Mouse (Mus musculus): ENCODE measurements around the gene Gm14548. TPM values are rescaled to one million over a fixed set of nuclear protein-coding genes. Genes with fewer than 3 reads are reported as not detected.
"Not testable (repeated sequence)": the region's sequence is repeated elsewhere in the genome, so short reads cannot be mapped to it uniquely, and the experiment has no call there.

Gene Gm14548
- 0.44 TPM in 1 of 2 replicates, not detected in the other for polyA plus RNA-seq (2015; fragmentation: Nextera tagmentation; extraction: Ambion mirVana)

DNA sequence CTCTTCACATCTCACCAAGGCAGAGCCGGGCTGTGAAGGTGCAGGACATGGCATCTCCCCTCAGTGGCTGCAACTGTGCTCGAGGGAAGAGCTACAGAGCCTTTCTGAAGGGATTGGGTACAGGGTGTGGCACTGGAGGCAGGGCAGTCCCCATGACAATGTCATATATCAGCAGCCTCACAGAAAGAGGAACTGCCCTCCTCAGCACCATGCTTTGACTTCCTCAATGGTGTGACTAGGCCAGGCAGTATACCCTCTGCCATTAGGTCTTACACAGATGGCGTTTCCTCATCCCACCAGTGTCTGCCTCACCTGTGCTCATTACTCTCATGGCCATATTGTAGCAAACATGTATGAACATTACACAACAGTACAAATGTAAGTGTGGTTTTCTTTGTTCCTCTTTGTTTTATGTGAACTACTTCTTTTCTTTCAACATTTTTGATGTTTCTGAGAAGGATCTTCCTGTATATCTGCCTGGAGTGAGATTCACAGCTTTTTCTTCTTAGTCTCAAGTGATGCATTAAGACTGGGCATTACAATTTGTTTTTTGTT lies at the start of gene Gm14548:
Gene Gm14548 (minus strand): TSS at position 85 of the 555 bp plus-strand sequence.
- H3K36me3 ChIP-seq; H3K9ac ChIP-seq; H3K27me3 ChIP-seq; H3K9me3 ChIP-seq (replicated peaks); H3K4me2 ChIP-seq; H3K4me3 ChIP-seq; H3K27ac ChIP-seq; ATAC-seq (replicated peaks; ENCODE audit: insufficient number of reproducible peaks, insufficient read depth, low FRiP score, low read depth); H3K4me1 ChIP-seq (replicated peaks): not testable (repeated sequence)
- WGBS, result 50% methylated on average over 3 of the region's 3 CpGs

- no peak for ATAC-seq (replicated peaks; ENCODE audit: insufficient number of reproducible peaks, insufficient read depth, low FRiP score, low read depth)
- Histone ChIP-seq H3K9me3 (replicated peaks) (no peaks in the 10 kb centered on the region; the same call in 1 of the 2 replicates), H3K4me3 (no peak overlapping the region), H3K9ac (no peak overlapping the region), H3K27ac (no peak overlapping the region), H3K27me3 (no peaks in the 10 kb centered on the region), H3K36me3 (no peaks in the 10 kb centered on the region), H3K4me1 (replicated peaks) (no peaks in the 10 kb centered on the region), H3K4me2 (no peak overlapping the region)
- 55% methylated on average over 4 of the region's 4 CpGs for WGBS
These were observed 48.2 kb upstream of the Gm14548 start for GRCm38 (mm10) chr7:3946117-3946516.

- no peak for ATAC-seq (replicated peaks; ENCODE audit: insufficient number of reproducible peaks, insufficient read depth, low FRiP score, low read depth)
- 63% methylated on average over 3 of the region's 3 CpGs for WGBS
- Histone ChIP-seq H3K9ac (no peak overlapping the region), H3K4me2 (no peak overlapping the region), H3K27me3 (no peaks in the 10 kb centered on the region), H3K4me3 (no peak overlapping the region), H3K36me3 (no peaks in the 10 kb centered on the region), H3K9me3 (replicated peaks) (no peaks in the 10 kb centered on the region; the same call in 1 of the 2 replicates), H3K27ac (no peak overlapping the region), H3K4me1 (replicated peaks) (no peaks in the 10 kb centered on the region)
These were observed 43.0 kb upstream of the Gm14548 start for GRCm38 (mm10) chr7:3940915-3941314.

DNA sequence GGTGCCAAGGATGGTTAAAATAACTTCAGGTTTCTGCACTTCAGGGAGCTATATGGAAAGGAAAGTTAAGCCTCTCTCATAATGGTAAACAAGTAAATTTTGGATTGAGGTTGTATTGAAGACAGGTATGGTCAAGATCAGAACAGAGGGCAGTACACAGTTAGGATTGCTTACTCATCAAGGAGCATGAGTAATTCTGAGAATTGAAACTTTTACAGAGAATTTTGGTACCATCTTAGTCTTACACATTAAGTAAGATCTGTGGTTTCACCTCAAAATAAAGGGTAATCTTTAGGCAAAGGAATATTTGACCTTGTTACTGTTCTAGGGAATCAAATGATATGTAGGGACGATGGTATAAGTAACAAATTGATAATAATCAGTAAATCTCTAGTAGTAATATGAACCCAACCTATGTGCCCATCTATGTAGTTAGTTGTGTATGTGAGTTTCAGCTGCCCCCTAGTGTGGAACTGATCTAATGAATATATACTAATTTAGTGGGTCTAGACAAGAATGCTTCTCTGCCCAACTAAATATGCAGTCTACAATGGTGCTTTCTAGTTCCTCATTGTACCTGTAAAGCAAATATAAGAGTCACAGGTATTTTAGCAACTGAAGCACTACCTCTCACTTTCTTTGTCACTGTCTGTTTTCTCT lies 42.1 kb upstream of the Gm14548 start:
- ATAC-seq (replicated peaks; ENCODE audit: insufficient number of reproducible peaks, insufficient read depth, low FRiP score, low read depth), result no peak
- Histone ChIP-seq H3K4me2 (no peak overlapping the region), H3K27me3 (no peaks in the 10 kb centered on the region), H3K4me3 (no peak overlapping the region), H3K9me3 (replicated peaks) (no peaks in the 10 kb centered on the region; the same call in 1 of the 2 replicates), H3K36me3 (no peaks in the 10 kb centered on the region), H3K27ac (no peak overlapping the region), H3K9ac (no peak overlapping the region), H3K4me1 (replicated peaks) (no peaks in the 10 kb centered on the region)
- 52% methylated on average over 1 of the region's 1 CpGs for WGBS

DNA sequence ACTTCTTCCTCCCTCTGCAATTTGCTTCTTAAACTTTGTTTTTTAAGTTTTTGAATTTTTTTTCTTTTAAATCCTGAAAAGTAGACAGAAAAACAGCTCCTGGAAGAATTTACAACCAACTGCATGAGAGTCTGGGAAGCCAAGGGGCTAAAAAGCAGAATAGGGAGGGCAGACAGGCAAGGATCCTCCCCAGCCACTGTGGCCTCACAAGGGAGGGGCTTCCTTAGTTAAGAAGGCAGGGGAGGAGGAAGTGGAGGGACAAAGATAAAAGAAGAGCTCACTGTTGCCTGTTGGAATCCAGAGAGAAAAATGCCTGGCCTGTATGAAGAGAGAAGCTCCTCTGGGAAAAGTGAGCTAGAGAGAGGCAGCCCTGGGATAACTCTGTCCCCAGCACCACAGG lies 37.6 kb upstream of the Gm14548 start:
- not testable (repeated sequence) for H3K4me1 ChIP-seq (replicated peaks); H3K9ac ChIP-seq; ATAC-seq (replicated peaks; ENCODE audit: insufficient number of reproducible peaks, insufficient read depth, low FRiP score, low read depth); H3K36me3 ChIP-seq; H3K4me2 ChIP-seq; H3K27ac ChIP-seq; H3K9me3 ChIP-seq (replicated peaks); H3K27me3 ChIP-seq; H3K4me3 ChIP-seq

DNA sequence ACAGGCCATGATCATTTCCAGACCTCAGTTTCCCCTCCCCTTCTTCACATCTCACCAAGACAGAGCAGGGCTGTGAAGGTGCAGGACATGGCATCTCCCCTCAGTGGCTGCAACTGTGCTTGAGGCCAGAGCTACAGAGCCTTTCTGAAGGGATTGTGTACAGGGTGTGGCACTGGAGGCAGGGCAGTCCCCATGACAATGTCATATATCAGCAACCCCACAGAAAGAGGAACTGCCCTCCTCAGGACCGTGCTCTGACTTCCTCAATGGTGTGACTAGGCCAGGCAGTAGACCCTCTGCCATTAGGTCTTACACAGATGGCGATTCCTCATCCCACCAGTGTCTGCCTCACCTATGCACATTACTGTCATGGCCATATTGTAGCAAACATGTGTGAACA lies 17.5 kb upstream of the Gm14548 start, which contains the start of gene Lilra6:
Gene Lilra6 (minus strand): TSS at position 117 of the 400 bp plus-strand sequence.
- H3K4me2 ChIP-seq; H3K9ac ChIP-seq; H3K4me1 ChIP-seq (replicated peaks); H3K36me3 ChIP-seq; H3K9me3 ChIP-seq (replicated peaks); H3K27me3 ChIP-seq; H3K27ac ChIP-seq; H3K4me3 ChIP-seq; ATAC-seq (replicated peaks; ENCODE audit: insufficient number of reproducible peaks, insufficient read depth, low FRiP score, low read depth): not testable (repeated sequence)
- WGBS, result 57% methylated on average over 2 of the region's 2 CpGs

GRCm38 (mm10) chr7:3903704-3904103 lies 5.8 kb upstream of the Gm14548 start:
- WGBS, result 11% methylated on average over 1 of the region's 1 CpGs
- Histone ChIP-seq H3K9ac (no peak overlapping the region), H3K9me3 (replicated peaks) (no peaks in the 10 kb centered on the region), H3K27ac (no peak overlapping the region), H3K4me1 (replicated peaks) (no peaks in the 10 kb centered on the region), H3K4me3 (no peak overlapping the region), H3K27me3 (no peaks in the 10 kb centered on the region), H3K4me2 (no peak overlapping the region), H3K36me3 (no peaks in the 10 kb centered on the region)
- ATAC-seq (replicated peaks; ENCODE audit: insufficient number of reproducible peaks, insufficient read depth, low FRiP score, low read depth), result no peak

DNA sequence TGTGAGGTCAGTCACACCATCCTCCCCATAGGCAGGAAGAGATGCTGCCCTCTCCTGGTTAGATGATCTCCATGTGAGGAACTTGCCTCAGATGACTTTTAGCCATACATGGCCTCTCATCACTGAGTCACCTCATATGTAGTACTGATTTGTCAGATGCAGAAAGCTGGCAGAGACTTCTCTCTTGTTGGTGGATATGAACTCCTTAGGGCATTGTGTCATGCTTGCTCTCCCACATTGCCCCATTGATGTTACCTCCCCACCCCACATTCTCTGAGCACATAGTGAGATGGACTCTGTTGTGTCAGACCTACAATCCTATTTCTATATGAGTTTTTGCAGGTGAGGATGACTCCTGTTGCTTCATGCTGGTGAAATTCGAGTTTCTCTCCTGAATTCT lies 22.9 kb downstream of the Gm14548 start:
- not testable (repeated sequence) for ATAC-seq (replicated peaks; ENCODE audit: insufficient number of reproducible peaks, insufficient read depth, low FRiP score, low read depth); H3K9ac ChIP-seq; H3K4me2 ChIP-seq; H3K36me3 ChIP-seq; H3K4me1 ChIP-seq (replicated peaks); H3K4me3 ChIP-seq; H3K27ac ChIP-seq; H3K27me3 ChIP-seq; H3K9me3 ChIP-seq (replicated peaks)
- no CpG with 5 or more reads among the region's 1 CpGs for WGBS

DNA sequence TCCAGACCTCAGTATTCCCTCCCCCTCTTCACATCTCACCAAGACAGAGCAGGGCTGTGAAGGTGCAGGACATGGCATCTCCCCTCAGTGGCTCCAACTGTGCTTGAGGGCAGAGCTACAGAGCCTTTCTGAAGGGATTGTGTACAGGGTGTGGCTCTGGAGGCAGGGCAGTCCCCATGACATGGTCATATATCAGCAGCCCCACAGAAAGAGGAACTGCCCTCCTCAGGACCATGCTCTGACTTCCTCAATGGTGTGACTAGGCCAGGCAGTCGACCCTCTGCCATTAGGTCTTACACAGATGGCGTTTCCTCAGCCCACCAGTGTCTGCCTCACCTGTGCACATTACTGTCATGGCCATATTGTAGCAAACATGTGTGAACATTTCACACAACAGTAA lies 53.0 kb downstream of the Gm14548 start, which contains the start of gene Pira2:
Gene Pira2 (minus strand): TSS at position 101 of the 400 bp plus-strand sequence.
- not testable (repeated sequence) for H3K27ac ChIP-seq; H3K4me2 ChIP-seq; H3K4me3 ChIP-seq; H3K9me3 ChIP-seq (replicated peaks); H3K9ac ChIP-seq; ATAC-seq (replicated peaks; ENCODE audit: insufficient number of reproducible peaks, insufficient read depth, low FRiP score, low read depth); H3K27me3 ChIP-seq; H3K4me1 ChIP-seq (replicated peaks); H3K36me3 ChIP-seq
- no CpG with 5 or more reads among the region's 2 CpGs for WGBS

DNA sequence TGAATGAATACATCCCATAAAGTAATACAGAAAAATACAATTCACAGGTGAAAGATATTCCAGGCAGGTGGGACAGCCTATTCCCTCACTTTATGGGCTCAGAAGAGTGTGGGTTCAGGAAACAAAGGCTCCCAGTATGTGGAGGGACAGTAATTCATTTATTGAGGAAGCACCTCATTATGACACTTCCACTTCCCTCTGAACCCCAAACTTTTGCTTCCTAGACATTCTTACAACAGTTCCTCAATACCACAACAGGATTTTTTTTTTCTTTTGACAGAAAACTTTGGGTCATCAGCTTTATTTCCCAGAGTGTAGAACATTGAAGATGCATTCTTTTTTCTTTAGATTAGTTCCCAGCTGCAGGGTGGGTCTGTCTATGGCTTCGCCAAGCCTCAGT lies 60.1 kb downstream of the Gm14548 start:
- H3K36me3 ChIP-seq; H3K27ac ChIP-seq; H3K4me1 ChIP-seq (replicated peaks); H3K9ac ChIP-seq; H3K4me2 ChIP-seq; H3K4me3 ChIP-seq; H3K9me3 ChIP-seq (replicated peaks); H3K27me3 ChIP-seq; ATAC-seq (replicated peaks; ENCODE audit: insufficient number of reproducible peaks, insufficient read depth, low FRiP score, low read depth): not testable (repeated sequence)
- no CpG with 5 or more reads among the region's 1 CpGs for WGBS

Measured in heart, embryonic 15.5 days (tissue).